Mouse (Mus musculus) ZHBTc4 (cell line): ENCODE results near the gene Dock1.

Experiments used
- DNase-seq: peaks from one replicate; pipeline ENCODE4 v3.0.0-alpha.2; 2011; ENCODE audit warnings: low read depth, low spot score

Dock1 gene

GRCm38 (mm10) chr7:135053186-135053715, 382.8 kb downstream of the Dock1 start:
- no peak for DNase-seq

- DNase-seq: no peak
These were observed 384.2 kb downstream of the Dock1 start for GRCm38 (mm10) chr7:135054664-135055063.

- DNase-seq: no peak
These were observed 388.6 kb downstream of the Dock1 start for GRCm38 (mm10) chr7:135059071-135059470.

- DNase-seq: no peak
These were observed 389.1 kb downstream of the Dock1 start for GRCm38 (mm10) chr7:135059562-135059961.

GRCm38 (mm10) chr7:135063886-135064285, 393.4 kb downstream of the Dock1 start:
- no peak for DNase-seq

- peak; percentile 93 for DNase-seq
These were observed 394.8 kb downstream of the Dock1 start for GRCm38 (mm10) chr7:135065301-135065700.

GRCm38 (mm10) chr7:135068887-135069286, 398.4 kb downstream of the Dock1 start:
- no peak for DNase-seq

GRCm38 (mm10) chr7:135076904-135077303, 406.4 kb downstream of the Dock1 start:
- no peak for DNase-seq

GRCm38 (mm10) chr7:135077340-135077739, 406.9 kb downstream of the Dock1 start:
- no peak for DNase-seq

- DNase-seq: no peak
These were observed 407.4 kb downstream of the Dock1 start for GRCm38 (mm10) chr7:135077806-135078205.

GRCm38 (mm10) chr7:135083421-135083820, 413.0 kb downstream of the Dock1 start:
- DNase-seq: no peak

- no peak for DNase-seq
These were observed 413.6 kb downstream of the Dock1 start for GRCm38 (mm10) chr7:135084069-135084468.

GRCm38 (mm10) chr7:135086556-135086955, 416.1 kb downstream of the Dock1 start:
- no peak for DNase-seq

GRCm38 (mm10) chr7:135089626-135090025, 419.2 kb downstream of the Dock1 start:
- no peak for DNase-seq

GRCm38 (mm10) chr7:135093851-135094250, 423.4 kb downstream of the Dock1 start:
- no peak for DNase-seq

- DNase-seq: no peak
These were observed 431.5 kb downstream of the Dock1 start for GRCm38 (mm10) chr7:135101921-135102320.

GRCm38 (mm10) chr7:135106536-135106935, 436.1 kb downstream of the Dock1 start:
- DNase-seq: no peak

- DNase-seq: no peak
These were observed 439.9 kb downstream of the Dock1 start for GRCm38 (mm10) chr7:135110307-135110706.

GRCm38 (mm10) chr7:135125296-135126065, 455.0 kb downstream of the Dock1 start:
- no peak for DNase-seq

- no peak for DNase-seq
These were observed 462.0 kb downstream of the Dock1 start for GRCm38 (mm10) chr7:135132461-135132860.

- no peak for DNase-seq
These were observed 464.2 kb downstream of the Dock1 start for GRCm38 (mm10) chr7:135134619-135135018.

- DNase-seq: peak; percentile 91
These were observed 468.7 kb downstream of the Dock1 start for GRCm38 (mm10) chr7:135139153-135139612.

- DNase-seq: no peak
These were observed 474.3 kb downstream of the Dock1 start for GRCm38 (mm10) chr7:135144731-135145130.
